Mouse (Mus musculus): Measurements from ENCODE around the gene Gm45062. TPM values are rescaled to one million over a fixed set of nuclear protein-coding genes. Genes with fewer than 3 reads are reported as not detected.
A peak's percentile ranks its signal among the peaks of the same experiment; 100 is the strongest.

Gm45062 gene
- total and polyA plus RNA-seq, 3 experiments, result 2.2 to 3.6 TPM; not detected in 1

DNA sequence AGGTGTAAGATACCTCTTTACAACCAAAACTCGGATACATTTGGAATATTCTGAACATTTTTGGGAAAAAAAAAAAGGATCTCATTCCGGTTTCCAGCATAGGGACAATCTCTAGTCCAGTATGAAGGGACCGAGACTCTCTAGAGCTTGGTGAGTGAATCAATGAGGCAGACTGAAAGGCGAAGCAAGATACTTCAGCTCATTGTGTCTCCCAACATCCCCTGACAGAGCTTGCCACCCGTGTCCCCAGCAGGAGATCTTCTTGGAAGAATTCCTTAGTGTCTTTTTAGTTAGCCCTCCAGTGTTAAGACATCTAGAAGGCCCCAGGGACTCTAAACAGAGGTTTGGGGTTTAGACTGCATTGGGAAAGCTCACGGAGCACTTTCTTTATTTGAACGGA is 230.0 kb downstream of the Gm45062 start:
- no peaks in the 10 kb centered on the region; the same call in 1 of the 2 replicates for H3K79me2 ChIP-seq (ENCODE audit: control insufficient read depth, insufficient read depth, low read length, poor library complexity)
- no peak for DNase-seq (ENCODE audit: low read depth, low spot score)
- H3K27ac ChIP-seq (ENCODE audit: control insufficient read depth, low read depth, low read length), result peak overlapping the region; percentile 65
- no peak overlapping the region for H3K9ac ChIP-seq (ENCODE audit: control insufficient read depth, low read depth, low read length, poor library complexity, severe bottlenecking)
- no peaks in the 10 kb centered on the region for H3K9me3 ChIP-seq (replicated peaks; ENCODE audit: insufficient read depth, low read length)
- no peak overlapping the region for H3K4me3 ChIP-seq (ENCODE audit: control insufficient read depth in 1 of 2, insufficient read depth in 1 of 2, low read depth in 2 of 2, low read length in 2 of 2)
- no peak for TF ChIP-seq BHLHE40 (IDR thresholded peaks at IDR 0.05; ENCODE audit: borderline replicate concordance, low read depth, low read length)
- no peak for TF ChIP-seq NELFE (IDR thresholded peaks at IDR 0.05; ENCODE audit: low read depth, low read length)
- no peak for TF ChIP-seq EP300 (IDR thresholded peaks at IDR 0.05; ENCODE audit: low read depth in 1 of 2, low read length in 2 of 2)
- TF ChIP-seq MYC (IDR thresholded peaks at IDR 0.05; ENCODE audit: low read depth, low read length), result no peak
- no peak for TF ChIP-seq ZKSCAN1 (IDR thresholded peaks at IDR 0.05; ENCODE audit: low read depth, low read length)
- TF ChIP-seq MEF2A (IDR thresholded peaks at IDR 0.05; ENCODE audit: extremely low read depth, insufficient replicate concordance, low read depth, low read length, poor library complexity, severe bottlenecking), result no peak
- no peak for TF ChIP-seq TAL1 (IDR thresholded peaks at IDR 0.05; ENCODE audit: low read length)
- no peak for TF ChIP-seq MAFK (IDR thresholded peaks at IDR 0.05; ENCODE audit: borderline replicate concordance, low read depth, low read length)
- TF ChIP-seq TBP (IDR thresholded peaks at IDR 0.05; ENCODE audit: low read depth, low read length), result no peak
- no peak for TF ChIP-seq TCF12 (IDR thresholded peaks at IDR 0.05; ENCODE audit: low read depth, low read length)
- no peak for TF ChIP-seq ZMIZ1 (IDR thresholded peaks at IDR 0.05; ENCODE audit: low read depth, low read length)
- no peak for TF ChIP-seq ZNF384 (IDR thresholded peaks at IDR 0.05; ENCODE audit: low read depth, low read length)
- peaks cover 42 to 54% of the 10 kb centered on the region in 2 experiments for H3K4me1 ChIP-seq (ENCODE audit: control insufficient read depth in 1 of 2, insufficient read depth in 2 of 2, low read length in 2 of 2)
- H3K27me3 ChIP-seq (ENCODE audit: control insufficient read depth in 1 of 2, insufficient read depth in 2 of 2, low read length in 2 of 2), result no peaks in the 10 kb centered on the region
- H3K36me3 ChIP-seq (ENCODE audit: control insufficient read depth in 1 of 2, insufficient read depth in 2 of 2, low read length in 2 of 2), result peaks cover 0 to 57% of the 10 kb centered on the region in 2 experiments; a peak in 2 of 4 replicates

DNA sequence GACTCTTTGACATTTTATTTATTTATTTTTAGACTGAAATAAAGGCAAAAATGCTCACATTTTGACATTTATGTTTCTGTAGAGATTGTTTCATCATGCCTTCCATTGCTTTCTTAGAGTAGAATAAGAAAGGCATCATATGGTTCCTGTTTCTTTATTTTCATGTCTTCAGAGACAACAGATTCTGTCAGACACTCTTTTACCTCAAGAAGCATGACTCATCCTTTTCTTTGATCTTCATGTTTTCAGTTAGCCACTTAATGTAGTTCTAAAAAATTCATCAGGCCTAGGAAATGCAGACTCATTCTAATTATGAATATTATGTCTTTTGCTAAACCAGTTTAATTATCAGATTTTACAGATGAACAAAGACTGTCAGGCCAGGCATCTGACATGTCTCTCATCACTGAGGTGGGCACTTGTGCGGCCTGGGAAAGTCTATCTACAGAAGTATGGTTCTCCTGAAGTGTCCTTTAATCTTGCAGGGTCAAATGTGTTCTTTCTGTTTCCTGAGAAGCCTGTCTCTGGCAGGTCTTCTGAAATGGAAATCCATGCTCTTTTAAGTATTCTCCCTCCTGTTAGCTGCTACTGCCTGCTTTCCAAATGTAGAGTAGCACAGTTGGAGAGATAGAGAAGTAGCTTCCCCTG is 230.8 kb downstream of the Gm45062 start:
- no peak overlapping the region for H3K4me3 ChIP-seq (ENCODE audit: control insufficient read depth in 1 of 2, insufficient read depth in 1 of 2, low read depth in 2 of 2, low read length in 2 of 2)
- H3K27me3 ChIP-seq (ENCODE audit: control insufficient read depth in 1 of 2, insufficient read depth in 2 of 2, low read length in 2 of 2), result no peaks in the 10 kb centered on the region
- peaks cover 42 to 48% of the 10 kb centered on the region in 2 experiments for H3K4me1 ChIP-seq (ENCODE audit: control insufficient read depth in 1 of 2, insufficient read depth in 2 of 2, low read length in 2 of 2)
- peak overlapping the region; percentile 30 for H3K9ac ChIP-seq (ENCODE audit: control insufficient read depth, low read depth, low read length, poor library complexity, severe bottlenecking)
- peaks cover 0 to 51% of the 10 kb centered on the region in 2 experiments; a peak in 2 of 4 replicates for H3K36me3 ChIP-seq (ENCODE audit: control insufficient read depth in 1 of 2, insufficient read depth in 2 of 2, low read length in 2 of 2)
- H3K27ac ChIP-seq (ENCODE audit: control insufficient read depth, low read depth, low read length), result peak overlapping the region; percentile 90
- H3K79me2 ChIP-seq (ENCODE audit: control insufficient read depth, insufficient read depth, low read length, poor library complexity), result no peaks in the 10 kb centered on the region; the same call in 1 of the 2 replicates
- DNase-seq (ENCODE audit: low read depth, low spot score), result peak; percentile 71
- no peaks in the 10 kb centered on the region for H3K9me3 ChIP-seq (replicated peaks; ENCODE audit: insufficient read depth, low read length)
- TF ChIP-seq NRF1 (IDR thresholded peaks at IDR 0.05; ENCODE audit: insufficient read depth, low read depth, low read length, poor library complexity, severe bottlenecking) (no peak), CHD1 (IDR thresholded peaks at IDR 0.05; ENCODE audit: low read depth, low read length) (no peak), MEF2A (IDR thresholded peaks at IDR 0.05; ENCODE audit: extremely low read depth, insufficient replicate concordance, low read depth, low read length, poor library complexity, severe bottlenecking) (no peak), USF2 (IDR thresholded peaks at IDR 0.05; ENCODE audit: borderline replicate concordance in 1 of 2, insufficient read depth in 1 of 2, low read depth in 1 of 2, low read length in 2 of 2) (no peak), RCOR1 (IDR thresholded peaks at IDR 0.05; ENCODE audit: low read depth, low read length) (no peak), ZNF384 (IDR thresholded peaks at IDR 0.05; ENCODE audit: low read depth, low read length) (no peak), USF1 (IDR thresholded peaks at IDR 0.05; ENCODE audit: low read depth, low read length) (no peak), ELF1 (IDR thresholded peaks at IDR 0.05; ENCODE audit: low read depth, low read length) (no peak), ZKSCAN1 (IDR thresholded peaks at IDR 0.05; ENCODE audit: low read depth, low read length) (no peak), MAFK (IDR thresholded peaks at IDR 0.05; ENCODE audit: borderline replicate concordance, low read depth, low read length) (peak; percentile 28; the same call in 1 of the 2 replicates), GATA1 (IDR thresholded peaks at IDR 0.05; ENCODE audit: low read depth, low read length) (peak; percentile 22; the same call in 1 of the 2 replicates), MYB (IDR thresholded peaks at IDR 0.05; ENCODE audit: low read depth, low read length) (no peak), MXI1 (IDR thresholded peaks at IDR 0.05; ENCODE audit: low read depth, low read length) (no peak), TAL1 (IDR thresholded peaks at IDR 0.05; ENCODE audit: low read length) (no peak), RAD21 (IDR thresholded peaks at IDR 0.05; ENCODE audit: low read depth, low read length) (no peak), TBP (IDR thresholded peaks at IDR 0.05; ENCODE audit: low read depth, low read length) (no peak), ZMIZ1 (IDR thresholded peaks at IDR 0.05; ENCODE audit: low read depth, low read length) (no peak), KAT2A (conservative IDR thresholded peaks at IDR 0.05; ENCODE audit: low read depth, low read length) (no peak), POLR2AphosphoS5 (IDR thresholded peaks at IDR 0.05; ENCODE audit: borderline replicate concordance, low read depth, low read length) (no peak), MAZ (IDR thresholded peaks at IDR 0.05; ENCODE audit: low read depth, low read length) (no peak), ZC3H11A (IDR thresholded peaks at IDR 0.05; ENCODE audit: low read depth, low read length) (no peak), NELFE (IDR thresholded peaks at IDR 0.05; ENCODE audit: low read depth, low read length) (no peak), POLR2A (IDR thresholded peaks at IDR 0.05; ENCODE audit: control insufficient read depth in 1 of 2, insufficient read depth in 1 of 2, low read depth in 1 of 2, low read length in 2 of 2, poor library complexity in 1 of 2) (no peak), CHD2 (IDR thresholded peaks at IDR 0.05; ENCODE audit: low read length) (no peak)
